Mouse (Mus musculus) thymus, postnatal 36 days (tissue): ENCODE measurements at regions not wholly inside any gene's neighbourhood (a gene's known extent, or its start where the extent isn't known, plus 50 kb on each side); places are given as distances from the start of the nearest gene placed in this dataset.

Experiments used
- DNase-seq, 2 experiments: peaks; one replicate each; pipeline ENCODE4 v3.0.0; 2022; ENCODE audit warnings: mixed read lengths in 2 of 2

DNA sequence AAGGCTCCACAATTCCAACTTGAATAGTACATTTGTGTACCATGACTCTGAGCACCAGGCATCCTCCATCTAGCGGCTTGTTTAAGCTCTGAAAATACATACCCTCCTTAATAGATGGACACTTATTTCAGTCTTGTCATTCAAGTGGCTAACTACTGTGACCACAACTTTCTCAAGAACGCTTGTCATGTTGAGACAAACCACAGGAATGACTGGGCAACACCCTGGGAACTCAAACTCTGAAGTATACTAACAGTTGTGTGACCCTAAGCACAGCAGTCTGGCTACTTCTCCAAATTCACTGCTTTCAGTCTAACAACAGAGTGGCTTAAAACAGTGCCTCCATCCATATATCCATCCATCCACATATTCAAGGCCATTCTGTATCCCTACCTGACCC is 380.4 kb upstream of the Thbs1 start:
- no peak for DNase-seq

DNA sequence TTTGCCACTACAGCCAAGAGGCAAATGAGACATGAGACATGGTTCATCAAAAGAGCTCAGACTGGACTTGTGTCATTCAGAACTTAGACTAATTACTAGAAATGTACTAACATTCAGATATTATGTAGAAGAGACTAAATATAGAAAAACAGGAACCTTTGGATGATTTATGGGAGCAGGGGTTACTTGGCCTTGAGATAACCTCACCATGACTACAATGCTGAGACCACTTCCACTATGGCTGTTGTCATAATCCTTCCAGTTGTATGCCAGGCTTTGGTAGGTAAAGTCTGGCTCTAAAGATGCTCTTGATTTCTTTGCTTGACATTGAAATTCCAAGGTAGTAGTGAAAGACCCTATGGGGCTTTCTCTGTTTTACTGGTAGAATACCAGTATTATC is 369.3 kb upstream of the Thbs1 start:
- no peak for DNase-seq

DNA sequence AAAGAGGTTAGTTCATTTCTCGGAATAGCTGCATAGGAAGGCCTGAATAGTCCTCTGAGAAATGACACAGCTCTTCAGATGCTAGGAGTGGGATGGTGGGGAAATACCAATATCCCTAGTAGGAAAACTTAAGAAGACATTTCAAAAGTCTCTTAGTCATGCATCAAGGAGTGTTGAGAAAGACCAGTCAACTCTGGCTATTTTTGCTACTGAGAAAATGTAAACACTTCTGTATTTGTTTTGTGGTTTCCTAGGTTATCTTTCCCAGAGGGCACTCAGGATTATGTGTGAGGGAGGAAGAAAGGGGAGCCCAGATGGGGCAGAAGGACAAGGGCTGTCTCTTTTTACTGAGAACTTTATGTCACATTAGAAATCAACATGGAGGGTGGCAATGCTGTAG is 367.8 kb upstream of the Thbs1 start:
- no peak for DNase-seq

DNA sequence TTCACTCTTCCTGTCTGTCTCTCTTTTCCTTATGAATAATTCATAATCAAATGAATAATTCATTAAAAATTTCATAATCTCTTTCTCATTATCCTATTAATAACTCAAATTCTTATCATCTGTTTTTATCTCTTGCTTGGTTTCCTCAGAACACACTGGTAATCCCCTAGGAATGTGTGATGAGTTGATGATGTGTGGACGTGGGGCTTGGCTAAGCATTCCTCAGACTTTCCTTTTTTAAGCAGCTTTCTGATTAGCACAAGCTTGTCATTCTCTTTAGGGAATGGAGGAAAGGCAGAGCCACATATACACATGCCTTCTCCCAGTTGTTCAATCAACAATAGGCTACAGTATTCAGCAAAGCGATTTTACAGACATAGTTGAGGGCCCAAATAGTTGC is 365.9 kb upstream of the Thbs1 start:
- DNase-seq: no peak

DNA sequence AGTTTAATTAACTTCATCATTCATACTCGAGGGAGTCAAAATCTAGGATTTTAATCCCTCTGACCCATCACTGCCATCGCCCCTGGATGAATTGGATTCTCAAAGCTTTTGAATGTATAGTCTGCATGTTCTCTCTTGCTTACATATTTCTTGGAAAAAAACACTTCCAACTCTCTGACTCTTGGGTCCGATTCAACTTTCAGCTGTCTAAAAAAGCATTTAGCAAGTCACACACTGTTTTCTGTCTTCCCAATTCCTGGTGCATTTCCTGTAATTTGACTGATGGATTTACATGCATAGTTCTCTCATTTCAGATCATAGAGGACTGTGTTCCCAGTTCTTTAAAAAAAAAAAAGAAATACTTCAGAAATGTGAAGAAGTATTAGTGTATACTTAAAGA is 364.5 kb upstream of the Thbs1 start:
- no peak for DNase-seq

DNA sequence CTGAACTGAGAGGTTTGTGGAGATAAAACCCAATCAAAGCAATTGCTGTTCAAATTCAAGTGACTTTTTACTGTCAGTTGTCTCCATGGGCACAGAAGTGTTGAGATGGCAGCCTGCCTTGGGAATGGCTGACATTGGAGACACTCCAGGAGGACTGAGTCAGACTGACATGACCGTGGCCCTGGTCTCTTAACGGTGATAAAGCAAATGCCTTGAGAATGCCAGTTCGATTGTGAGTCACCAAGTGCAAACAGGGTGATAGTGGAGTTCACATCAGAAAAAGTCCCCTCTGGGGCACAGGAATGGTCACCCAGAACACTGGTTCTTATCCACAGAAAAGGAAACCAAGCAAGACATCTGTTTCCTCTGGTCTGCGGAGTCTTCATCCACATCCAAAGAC is 362.8 kb upstream of the Thbs1 start:
- no peak for DNase-seq

DNA sequence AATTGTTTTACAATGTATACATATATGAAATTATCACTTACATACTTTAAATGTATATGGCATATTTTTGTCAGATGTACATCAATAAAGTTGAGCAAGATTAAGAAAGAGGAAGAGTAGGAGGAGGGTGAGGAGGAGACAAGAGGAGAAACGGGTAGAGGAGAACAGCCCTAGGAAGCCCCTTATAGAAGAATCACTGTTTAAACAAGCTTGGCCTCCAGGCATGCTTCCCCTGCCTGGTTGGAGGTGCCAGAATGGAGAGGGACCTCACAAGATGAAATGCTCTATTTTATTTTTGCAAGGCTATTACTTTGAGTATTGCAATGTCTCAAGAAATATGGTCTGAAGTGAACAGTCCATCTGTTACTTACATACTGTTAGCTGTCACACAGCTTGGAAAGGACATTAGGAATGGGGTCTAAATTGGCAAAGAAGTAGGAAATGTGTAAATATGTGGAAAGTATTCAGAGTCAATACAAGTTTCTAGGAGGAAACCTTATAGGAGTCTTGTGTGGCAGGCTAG is 352.1 kb upstream of the Thbs1 start:
- DNase-seq: no peak

DNA sequence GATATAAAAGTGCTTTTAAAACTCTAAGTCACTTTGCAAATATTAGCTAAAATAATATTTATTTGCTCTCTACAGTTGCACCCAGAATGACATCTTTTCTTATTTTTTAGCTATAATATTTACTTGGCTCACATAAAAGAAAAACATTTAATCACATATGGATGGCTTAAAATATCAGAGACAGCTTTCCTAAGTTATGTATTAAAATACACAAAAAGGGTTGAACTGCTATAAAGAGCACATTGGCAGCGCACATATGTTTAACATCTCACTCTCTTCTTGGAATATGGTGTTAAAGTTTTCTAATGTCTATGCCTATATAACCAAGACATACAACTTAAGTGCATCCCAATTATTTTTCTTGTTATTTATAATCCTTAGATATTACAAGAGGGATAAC is 348.0 kb upstream of the Thbs1 start:
- DNase-seq: no peak

DNA sequence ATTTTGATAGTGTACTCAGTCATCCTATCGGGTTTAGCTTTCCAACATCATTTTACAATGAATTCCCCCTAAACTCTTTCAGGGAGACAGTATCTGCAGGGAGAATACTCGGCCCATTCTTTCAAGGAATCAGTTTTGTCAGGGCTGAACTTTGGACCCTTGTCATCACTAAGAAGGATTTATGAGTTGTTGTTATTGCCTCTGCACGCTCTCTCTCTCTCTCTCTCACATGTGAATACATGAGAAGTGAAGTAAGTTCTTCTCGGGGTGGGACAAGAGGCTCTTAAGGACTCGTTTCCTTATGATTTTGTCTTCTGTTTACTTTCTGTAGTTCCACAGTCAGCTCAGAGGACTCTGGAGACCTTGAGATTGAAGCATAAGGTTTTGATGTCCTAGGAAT is 346.1 kb upstream of the Thbs1 start:
- DNase-seq: no peak

DNA sequence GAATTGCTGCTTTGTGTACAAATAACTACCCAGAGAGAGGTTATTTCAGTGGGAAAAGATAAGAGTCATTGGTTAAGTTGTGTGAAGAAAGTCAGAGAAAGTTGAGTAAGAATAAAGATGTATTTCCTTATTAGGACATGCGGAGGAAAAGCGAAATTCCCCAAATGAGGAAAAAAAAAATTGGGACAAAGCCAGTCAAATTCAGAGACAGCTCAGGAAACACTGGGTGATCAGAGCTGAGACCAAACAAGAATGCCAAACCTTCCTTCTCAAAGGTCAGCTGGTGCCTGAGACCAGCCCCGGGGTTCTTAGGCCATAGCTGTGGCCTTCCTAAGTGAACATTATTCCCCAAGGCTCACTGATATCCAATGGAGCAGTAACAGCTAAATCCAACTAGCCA is 345.2 kb upstream of the Thbs1 start:
- DNase-seq: no peak

DNA sequence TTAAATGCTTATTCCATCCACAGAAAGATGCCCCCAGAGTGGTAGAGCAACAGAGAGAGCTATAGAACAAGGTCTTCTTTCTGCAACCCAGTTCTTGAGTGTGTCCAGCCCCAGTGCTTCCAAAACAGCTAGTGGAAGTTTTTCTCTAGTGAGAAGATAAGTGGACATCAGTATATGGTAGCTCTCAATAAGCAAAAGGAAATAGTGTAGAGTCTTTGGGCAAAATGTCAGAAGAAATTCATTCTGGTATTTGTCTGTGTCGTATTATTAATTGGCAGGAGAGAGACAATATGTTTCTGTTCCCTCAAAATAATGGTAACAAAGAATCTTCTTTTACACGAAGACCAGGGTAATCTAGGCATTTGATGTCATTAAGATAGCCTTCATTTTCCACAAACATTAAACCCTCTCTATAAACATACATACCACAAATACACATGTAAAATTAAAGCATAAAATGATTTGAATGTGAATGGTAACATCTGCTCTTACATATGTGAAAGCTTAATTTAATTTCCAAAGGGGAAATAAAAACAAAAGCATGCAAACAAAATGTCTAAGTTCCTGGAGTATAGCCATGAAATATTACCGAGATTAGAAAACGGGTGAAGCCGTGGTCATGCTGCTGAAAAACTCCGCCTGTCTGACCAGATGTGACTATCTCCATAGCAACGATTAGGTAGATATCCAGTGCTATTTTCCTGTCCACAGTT is 342.1 kb upstream of the Thbs1 start:
- no peak for DNase-seq

DNA sequence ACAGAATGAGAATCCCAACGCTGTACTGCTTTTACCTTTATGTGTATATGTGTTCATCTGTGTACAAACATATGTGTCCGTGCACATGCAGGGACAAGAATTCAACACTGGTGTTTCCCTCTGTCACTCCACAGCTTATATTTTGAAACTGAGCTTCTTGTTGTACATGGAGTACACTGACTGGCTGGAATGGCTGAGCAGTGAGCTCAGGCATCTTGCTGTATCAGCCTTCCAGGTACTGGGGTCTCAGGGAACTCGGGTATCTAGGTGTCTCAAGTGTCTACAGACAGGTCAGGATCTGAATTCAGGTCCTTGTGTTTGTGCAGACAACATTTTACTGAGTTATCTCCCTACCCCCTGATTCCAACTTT is 341.6 kb upstream of the Thbs1 start:
- no peak for DNase-seq

DNA sequence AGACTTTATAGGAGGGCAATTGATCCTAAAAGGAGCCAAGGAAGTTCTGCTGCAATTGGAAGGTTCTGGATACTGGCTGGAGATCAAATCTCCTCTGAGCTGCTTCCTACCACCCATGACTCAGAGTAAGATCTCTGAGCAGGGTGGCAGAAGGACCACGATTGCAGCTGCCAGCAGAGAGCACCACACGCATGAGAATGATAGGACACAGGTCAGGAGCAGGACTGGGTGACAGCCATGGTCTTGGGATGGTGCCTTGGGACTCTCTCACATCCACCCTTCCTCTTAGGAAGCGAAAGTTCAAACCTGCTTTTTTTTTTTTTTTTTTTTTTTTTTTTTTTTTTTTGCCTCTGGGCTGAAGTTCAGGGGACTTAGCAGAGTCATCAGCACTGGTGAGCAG is 331.4 kb upstream of the Thbs1 start:
- no peak for DNase-seq

DNA sequence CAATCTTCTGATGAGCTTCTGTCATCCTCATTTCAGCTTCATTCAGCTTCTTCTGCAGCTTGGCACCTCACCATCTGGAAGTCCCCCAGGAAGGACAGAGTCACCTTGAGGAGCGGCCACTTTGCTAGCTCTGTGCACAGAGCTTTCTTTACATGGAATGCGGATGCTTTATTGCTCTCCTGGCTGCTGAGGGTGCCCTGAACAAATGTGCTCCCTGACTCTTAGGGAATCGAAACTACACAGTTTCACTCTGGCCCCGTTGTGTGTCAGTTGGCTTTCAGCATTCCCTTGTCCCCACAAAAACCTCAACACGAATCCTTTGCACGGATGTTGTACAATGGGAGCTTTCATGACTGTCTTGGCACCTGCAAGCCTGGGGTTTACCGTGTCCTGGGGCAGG is 330.9 kb upstream of the Thbs1 start:
- no peak for DNase-seq

DNA sequence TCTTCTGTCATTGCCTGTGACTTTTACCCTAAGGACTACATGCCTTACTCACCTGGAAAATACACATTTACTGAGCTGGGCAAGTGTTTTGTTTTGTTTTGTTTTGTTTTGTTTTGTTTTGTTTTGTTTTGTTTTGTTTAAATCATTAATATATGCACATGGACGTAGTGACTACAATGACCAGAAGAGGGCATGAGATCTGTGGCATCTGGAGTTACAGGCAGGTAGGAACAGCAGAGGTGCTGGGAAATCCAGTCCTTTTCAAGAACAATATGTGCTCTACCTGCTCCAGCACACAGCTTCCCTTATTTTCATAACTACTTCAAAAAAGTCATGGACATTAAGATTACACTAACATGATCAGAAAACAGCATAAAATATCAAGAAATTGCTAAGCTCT is 324.4 kb upstream of the Thbs1 start:
- DNase-seq: no peak

DNA sequence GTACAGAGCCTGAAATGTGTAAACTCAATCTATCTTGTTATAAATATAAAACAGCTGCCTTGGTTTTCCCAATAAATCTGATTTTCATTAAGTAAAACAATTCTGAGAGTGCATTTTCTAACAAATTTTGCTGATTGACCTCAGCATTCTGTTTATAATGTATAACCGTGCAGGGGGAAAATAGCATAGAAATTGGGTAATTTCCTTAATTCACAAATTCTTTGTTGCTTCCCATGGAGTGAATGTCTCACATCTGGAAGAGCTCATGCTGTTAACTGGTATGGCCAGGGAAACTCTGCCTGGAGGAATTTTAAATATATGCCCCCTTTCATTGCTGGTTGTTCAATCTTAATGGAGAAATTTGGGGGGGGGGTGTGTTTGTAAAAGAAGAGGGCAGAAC is 317.4 kb upstream of the Thbs1 start:
- no peak for DNase-seq

DNA sequence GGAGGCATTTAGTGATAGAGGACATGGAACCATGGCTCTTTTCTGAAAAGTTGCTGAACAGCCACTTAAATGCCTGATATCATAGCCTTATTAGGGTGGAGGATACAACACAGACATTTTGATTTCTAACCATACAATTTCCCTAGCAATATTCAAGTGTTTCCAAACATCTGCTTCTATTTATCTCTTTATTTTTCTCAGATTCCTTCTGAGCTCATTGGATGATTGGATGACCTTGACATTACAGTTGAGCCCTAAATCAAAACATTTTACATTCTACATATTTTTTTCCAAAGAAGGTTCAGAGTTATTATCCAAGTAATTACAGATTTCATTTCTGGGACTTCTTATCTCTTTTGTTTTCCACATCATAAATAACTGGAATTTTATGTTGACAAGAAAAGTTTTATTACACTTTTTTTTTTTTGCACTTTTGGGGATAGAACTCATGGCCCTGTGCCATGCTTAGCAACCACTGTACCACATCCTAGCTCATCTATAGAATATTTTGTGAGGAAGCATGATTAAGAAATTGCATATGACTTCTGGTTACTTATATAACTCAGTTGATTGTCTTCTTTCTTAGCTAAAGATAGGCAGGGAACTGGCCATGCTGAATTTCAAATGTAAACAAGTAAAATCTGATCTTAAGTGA is 309.6 kb upstream of the Thbs1 start:
- DNase-seq: no peak

DNA sequence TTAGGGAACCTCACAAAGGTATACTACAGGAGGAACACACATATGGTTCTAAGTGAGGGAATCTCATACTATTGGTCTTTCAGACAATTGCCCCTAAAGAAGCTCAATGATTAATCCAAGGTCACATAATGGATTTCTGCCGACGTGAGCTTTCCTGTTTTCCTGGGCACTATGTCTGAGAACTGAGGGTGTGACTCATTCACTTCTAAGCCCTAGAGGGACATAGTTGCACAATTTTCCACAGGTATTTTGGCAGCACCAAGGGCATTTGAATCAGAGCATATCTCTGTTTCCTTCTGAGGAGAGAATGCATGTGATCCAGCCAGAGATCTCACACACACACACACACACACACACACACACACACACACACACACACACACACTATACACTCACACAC is 309.0 kb upstream of the Thbs1 start:
- DNase-seq: no peak

DNA sequence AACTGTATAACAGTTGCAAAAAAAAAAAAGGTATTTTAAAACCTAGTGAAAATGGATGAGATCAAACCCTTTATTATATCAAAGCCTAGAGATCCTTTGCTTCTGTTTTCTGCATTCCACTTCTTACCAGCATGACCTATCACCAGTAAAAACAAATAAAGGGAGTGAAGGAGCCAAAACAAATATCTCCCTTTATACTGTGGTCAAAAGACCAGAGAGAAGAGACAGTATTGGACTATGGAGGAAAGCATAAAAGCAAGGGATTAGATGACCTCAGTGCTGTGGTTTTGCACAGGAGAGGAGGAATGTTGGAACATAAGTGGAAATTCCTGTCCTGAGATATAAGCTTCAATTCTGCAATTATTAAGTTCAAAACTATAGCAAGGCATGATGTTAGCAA is 307.0 kb upstream of the Thbs1 start:
- no peak for DNase-seq

DNA sequence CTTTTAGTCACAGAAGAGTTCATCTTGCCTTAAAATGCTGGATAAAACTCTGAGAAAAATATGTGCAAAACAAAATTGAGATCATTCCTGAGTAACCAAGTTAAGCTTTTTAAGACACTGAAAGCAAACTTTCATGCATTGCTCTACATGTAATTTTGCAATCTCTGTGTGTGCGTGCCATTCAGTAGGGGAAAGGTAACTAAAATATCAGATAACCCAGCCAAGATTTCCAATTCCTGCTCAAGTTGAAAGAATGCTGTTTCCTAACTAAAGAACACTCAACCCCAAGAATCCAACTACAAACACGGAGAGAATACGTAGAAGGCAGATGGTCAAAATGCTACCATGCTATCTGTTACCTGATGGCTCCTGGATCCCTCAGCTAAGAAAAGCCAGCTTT is 304.6 kb upstream of the Thbs1 start:
- no peak for DNase-seq

DNA sequence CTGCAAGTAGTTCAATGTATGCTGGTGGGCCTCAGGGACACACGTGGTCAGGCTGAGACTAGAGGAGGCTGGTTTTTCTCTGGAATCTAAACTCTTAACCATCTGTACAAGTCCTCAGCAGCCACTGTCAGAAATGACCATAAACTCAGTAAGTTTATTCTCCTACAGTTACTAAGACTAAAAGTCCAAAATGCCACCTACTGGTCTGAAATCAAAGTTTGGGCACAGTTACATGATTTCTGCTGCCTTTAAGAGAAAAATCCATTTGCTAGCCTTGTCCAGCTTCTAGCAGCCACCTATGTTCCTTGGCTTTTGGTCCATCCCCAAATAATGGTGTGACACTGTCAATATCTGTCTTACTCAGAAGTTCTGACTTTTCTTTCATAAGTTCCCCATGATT is 300.2 kb upstream of the Thbs1 start:
- no peak for DNase-seq

DNA sequence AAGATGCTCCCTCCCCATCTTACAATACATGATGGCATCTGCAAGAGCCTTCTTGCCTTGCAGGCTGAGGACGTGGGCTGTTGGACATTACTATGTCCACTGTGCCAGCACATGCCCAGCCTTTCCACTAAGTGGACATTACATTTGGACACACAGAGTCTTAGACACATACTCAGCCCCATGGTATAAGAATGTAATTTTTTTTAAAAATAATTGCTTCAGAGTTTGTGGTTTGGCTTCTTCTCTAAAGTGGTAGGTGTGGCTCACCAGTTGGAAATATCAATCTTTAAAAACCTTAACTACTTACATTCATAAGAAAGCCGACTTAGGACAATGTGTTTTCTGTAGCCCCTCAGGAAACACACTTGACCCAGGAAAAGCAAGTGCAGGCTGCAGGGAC is 299.7 kb upstream of the Thbs1 start:
- DNase-seq: no peak

DNA sequence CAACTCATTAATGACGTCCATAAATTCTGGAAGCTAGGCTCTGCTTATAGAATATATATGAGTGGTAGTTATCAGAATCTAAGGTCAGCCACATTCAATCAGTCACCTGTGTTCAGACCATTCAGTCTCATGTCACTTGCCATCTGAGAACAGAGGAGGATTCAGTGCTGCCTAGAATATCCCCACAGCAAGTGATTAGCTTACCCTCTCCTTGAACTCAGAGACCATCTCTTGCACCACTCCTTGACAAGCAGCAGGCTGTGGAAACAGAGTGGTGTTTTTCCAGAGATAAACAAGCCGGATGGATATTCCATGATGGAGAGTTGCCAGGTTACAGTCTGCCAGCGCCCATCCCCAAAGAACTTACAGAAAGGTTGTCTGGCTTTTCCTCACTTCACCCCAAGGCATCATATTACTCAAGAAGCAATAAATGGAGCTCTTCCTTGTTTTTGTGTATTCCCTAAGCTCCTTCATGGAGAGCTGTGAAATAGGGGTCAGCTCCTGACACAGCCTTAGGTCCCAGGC is 291.9 kb upstream of the Thbs1 start:
- DNase-seq: no peak

DNA sequence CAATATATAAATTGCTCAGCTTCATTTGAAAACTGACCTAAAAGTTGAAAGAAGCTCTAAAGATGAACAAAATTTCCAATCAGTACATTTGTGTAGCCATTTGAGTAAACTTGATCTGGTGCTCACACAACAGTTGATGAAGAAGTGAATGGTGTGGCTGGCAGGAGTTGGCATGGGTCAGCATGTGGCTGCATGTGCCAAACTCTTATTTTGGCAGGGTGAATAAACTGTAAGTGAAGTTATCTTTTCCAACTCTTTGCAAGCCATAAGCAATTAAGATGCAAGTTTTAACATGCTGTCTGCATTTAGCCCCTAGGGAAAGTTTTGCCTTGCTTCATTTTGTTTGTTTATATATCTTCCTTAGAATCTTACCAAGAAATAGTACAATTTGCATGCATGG is 291.0 kb upstream of the Thbs1 start:
- no peak for DNase-seq

DNA sequence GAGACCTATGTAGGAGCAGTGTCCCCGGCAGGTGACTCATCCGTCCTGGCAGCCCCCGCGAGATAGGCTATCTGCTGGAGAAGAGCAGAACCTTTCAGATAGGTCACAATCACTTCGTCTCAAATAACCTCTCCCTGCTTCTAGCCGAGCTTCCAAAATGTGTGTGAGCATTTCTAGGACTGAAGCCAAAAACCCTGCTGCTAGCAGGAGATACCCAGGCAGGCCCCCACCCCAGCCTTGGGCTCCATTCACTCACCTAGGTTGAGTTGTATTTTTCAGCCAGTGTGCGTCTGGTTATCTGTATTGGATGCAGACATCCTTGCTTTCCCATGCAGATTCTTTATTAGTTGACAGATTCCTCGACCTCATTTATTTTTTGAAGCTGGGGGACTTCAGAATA is 286.6 kb upstream of the Thbs1 start:
- no peak for DNase-seq
